Mouse (Mus musculus) G1E (cell line): Measurements from ENCODE around the gene Nus1.

Experiments
- CTCF ChIP-seq: IDR thresholded peaks from 2 replicates; pipeline ENCODE4 v1.5.1; 2012; ENCODE audit warnings: low read depth, low read length, inconsistent platforms, mixed read lengths
- GATA2 ChIP-seq: IDR thresholded peaks from 2 replicates; pipeline ENCODE4 v1.6.1; 2012; ENCODE audit warnings: low read depth, low read length, inconsistent platforms, borderline replicate concordance
- POLR2AphosphoS5 ChIP-seq: IDR thresholded peaks from 2 replicates; pipeline ENCODE4 v1.6.1; 2012; ENCODE audit warnings: low read depth, low read length, inconsistent platforms; ENCODE audit not compliant: insufficient replicate concordance

DNA sequence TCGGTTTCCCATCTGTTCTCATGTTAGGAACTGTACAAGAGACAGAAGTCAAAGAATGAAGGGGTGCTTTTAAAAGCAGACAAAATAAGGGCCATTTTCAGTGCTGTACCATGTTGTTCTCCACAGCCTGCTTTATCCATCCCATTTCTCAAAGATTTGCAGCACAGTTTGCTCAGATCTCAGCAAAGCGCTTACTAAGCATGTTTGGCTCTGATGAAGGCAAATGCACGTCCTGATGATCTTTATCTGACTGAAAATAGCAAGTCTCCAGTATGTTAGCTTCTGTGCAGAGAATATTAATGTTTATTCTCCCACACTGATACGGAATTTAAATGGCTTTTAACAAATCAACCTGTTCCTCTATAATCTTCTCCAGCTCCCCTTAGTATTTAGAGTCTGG is 54.2 kb downstream of the Nus1 start:
- TF ChIP-seq CTCF (no peak), GATA2 (no peak), POLR2AphosphoS5 (no peak)
